Mouse (Mus musculus): ENCODE data around the gene Iah1.

DNA sequence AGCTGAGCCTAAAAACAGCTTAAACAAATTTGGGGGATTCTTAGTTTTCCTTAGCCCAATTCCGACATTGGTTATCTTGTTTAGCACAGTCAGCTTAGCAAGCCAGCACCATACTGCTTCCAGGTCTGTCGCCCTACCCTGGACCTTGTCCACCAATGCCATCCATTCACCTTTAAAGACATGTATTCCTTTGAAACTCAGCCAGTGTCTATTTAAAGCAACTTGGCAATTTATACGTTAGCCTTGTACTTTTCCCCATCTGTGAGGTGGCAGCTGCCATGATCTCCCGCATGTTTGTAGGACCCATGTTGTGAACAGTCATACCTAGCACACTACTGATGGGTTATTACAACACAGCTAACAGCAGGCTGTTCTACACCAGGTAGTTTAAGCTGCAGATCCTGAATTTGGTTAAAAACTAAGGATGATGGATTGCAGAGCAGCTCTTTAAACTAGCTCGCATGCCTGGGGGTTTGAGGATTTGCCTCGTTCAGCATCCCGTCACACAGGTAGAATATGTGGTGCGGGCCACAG lies 48.0 kb upstream of the Iah1 start:
- no peak for TF ChIP-seq CTCF (IDR thresholded peaks at IDR 0.05; ENCODE audit: extremely low read depth, insufficient read length, insufficient replicate concordance, low read depth, low read length)
- TF ChIP-seq POLR2A (IDR thresholded peaks at IDR 0.05; ENCODE audit: low read depth, low read length): no peak

All from small intestine, adult 2 months (tissue).